Mouse (Mus musculus) forelimb bud, embryonic 11.5 days (tissue): ENCODE results near the gene Nckap5.
"Not testable (repeated sequence)": the region's sequence is repeated elsewhere in the genome, so short reads cannot be mapped to it uniquely, and the experiment has no call there.

Experiments
- DNase-seq: peaks from one replicate; pipeline ENCODE4 v3.0.0-alpha.2; 2012; ENCODE audit warnings: low read depth, low spot score

Gene Nckap5

GRCm38 (mm10) chr1:126183751-126184150 is 646.8 kb downstream of the Nckap5 start:
- DNase-seq = no peak

- DNase-seq = no peak
Measured at GRCm38 (mm10) chr1:126168579-126168978, 662.0 kb downstream of the Nckap5 start.

- no peak for DNase-seq
Measured at GRCm38 (mm10) chr1:126168131-126168530, 662.5 kb downstream of the Nckap5 start.

- no peak for DNase-seq
Measured at GRCm38 (mm10) chr1:126167546-126167945, 663.1 kb downstream of the Nckap5 start.

- DNase-seq = no peak
Measured at GRCm38 (mm10) chr1:126159287-126159686, 671.3 kb downstream of the Nckap5 start.

- no peak for DNase-seq
Measured at GRCm38 (mm10) chr1:126155816-126156215, 674.8 kb downstream of the Nckap5 start.

- DNase-seq = no peak
Measured at GRCm38 (mm10) chr1:126153516-126154234, 676.9 kb downstream of the Nckap5 start.

GRCm38 (mm10) chr1:126152217-126152616 is 678.4 kb downstream of the Nckap5 start:
- no peak for DNase-seq

- DNase-seq = no peak
Measured at GRCm38 (mm10) chr1:126149966-126150365, 680.6 kb downstream of the Nckap5 start.

- no peak for DNase-seq
Measured at GRCm38 (mm10) chr1:126135717-126136116, 694.9 kb downstream of the Nckap5 start.

GRCm38 (mm10) chr1:126132316-126132715 is 698.3 kb downstream of the Nckap5 start:
- no peak for DNase-seq

- no peak for DNase-seq
Measured at GRCm38 (mm10) chr1:126129129-126129528, 701.5 kb downstream of the Nckap5 start.

- no peak for DNase-seq
Measured at GRCm38 (mm10) chr1:126123111-126123510, 707.5 kb downstream of the Nckap5 start.

- no peak for DNase-seq
Measured at GRCm38 (mm10) chr1:126120506-126120905, 710.1 kb downstream of the Nckap5 start.

GRCm38 (mm10) chr1:126116034-126116433 is 714.6 kb downstream of the Nckap5 start:
- DNase-seq = no peak

GRCm38 (mm10) chr1:126105673-126106256 is 724.8 kb downstream of the Nckap5 start:
- DNase-seq = no peak

GRCm38 (mm10) chr1:126094346-126094745 is 736.3 kb downstream of the Nckap5 start:
- no peak for DNase-seq

- not testable (repeated sequence) for DNase-seq
Measured at GRCm38 (mm10) chr1:126091979-126092378, 738.6 kb downstream of the Nckap5 start.

- DNase-seq = no peak
Measured at GRCm38 (mm10) chr1:126087181-126087580, 743.4 kb downstream of the Nckap5 start.

- DNase-seq = no peak
Measured at GRCm38 (mm10) chr1:126076312-126076711, 754.3 kb downstream of the Nckap5 start.

GRCm38 (mm10) chr1:126070861-126071260 is 759.7 kb downstream of the Nckap5 start:
- no peak for DNase-seq

GRCm38 (mm10) chr1:126051491-126051890 is 779.1 kb downstream of the Nckap5 start:
- DNase-seq = no peak

- no peak for DNase-seq
Measured at GRCm38 (mm10) chr1:126042886-126043285, 787.7 kb downstream of the Nckap5 start.
